Mouse (Mus musculus) gastrocnemius, postnatal 14 days (tissue): ENCODE results near the gene Suv39h1. TPM values are rescaled to one million over a fixed set of nuclear protein-coding genes. Genes with fewer than 3 reads are reported as not detected.
"Not testable (repeated sequence)": the region's sequence is repeated elsewhere in the genome, so short reads cannot be mapped to it uniquely, and the experiment has no call there.

ENCODE experiments used
- DNase-seq: peaks from one replicate; pipeline ENCODE4 v3.0.0; 2021; ENCODE audit warnings: mixed read lengths
- intact Hi-C: fragments of 180-260 bp; cut with DNase I; formaldehyde crosslinking; loops from one replicate; pipeline ENCODE4 v1.15.1; 2025; ENCODE audit warnings: low total_unique reads
- total RNA-seq, 2 experiments: library from RNA; stranded (reverse); gene quantifications; 2 replicates each; pipeline ENCODE4 v1.2.3; 2021

Gene Suv39h1
- total RNA-seq, 2 experiments from 2014 or later: 5.2 to 5.5 TPM

- DNase-seq, intact Hi-C loops: not testable (repeated sequence)
Measured at GRCm38 (mm10) chrX:8051044-8051781, 23.3 kb downstream of the Suv39h1 start.

DNA sequence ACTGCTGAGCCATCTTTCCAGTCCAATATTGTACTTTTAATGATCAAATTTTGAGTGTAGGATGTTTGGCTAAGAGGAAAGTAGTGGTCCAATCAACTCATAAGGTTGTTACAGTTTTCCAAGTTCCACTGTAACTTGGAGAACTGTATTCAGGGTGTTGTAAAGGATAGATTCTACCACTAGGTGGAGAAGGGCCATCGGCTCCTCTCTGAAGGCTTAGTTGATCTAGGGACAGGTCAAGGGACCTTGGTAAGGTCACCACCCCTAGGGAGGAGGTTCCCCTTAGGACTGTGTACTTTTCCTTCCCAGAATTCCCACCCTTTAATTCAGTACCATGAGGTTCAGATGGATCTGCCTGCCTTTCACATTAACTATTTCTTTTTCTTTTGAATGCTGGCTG is 41.6 kb downstream of the Suv39h1 start:
- no peak for DNase-seq
- intact Hi-C loops: no loop called here

- no peak for DNase-seq
- intact Hi-C loops: no loop called here
Measured at GRCm38 (mm10) chrX:8026811-8027210, 47.7 kb downstream of the Suv39h1 start.

DNA sequence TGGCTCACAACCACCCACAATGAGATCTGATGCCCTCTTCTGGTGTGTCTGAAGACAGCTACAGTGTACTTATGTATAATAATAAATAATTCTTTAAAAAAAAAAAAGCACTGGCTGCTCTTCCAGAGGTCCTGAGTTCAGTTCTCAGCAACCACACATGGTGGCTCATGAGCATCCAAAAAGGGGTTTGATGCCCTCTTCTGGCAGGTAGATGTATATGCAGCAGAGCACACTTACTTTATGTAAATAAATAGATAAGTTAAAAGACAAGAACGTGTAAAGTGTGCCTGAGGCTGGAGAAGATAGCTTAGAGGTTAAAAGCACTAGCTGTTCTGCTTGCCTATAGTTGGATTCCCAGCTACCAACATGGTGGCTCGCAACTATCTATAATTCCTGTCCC is 49.8 kb downstream of the Suv39h1 start:
- DNase-seq: no peak
- intact Hi-C loops: no loop called here

DNA sequence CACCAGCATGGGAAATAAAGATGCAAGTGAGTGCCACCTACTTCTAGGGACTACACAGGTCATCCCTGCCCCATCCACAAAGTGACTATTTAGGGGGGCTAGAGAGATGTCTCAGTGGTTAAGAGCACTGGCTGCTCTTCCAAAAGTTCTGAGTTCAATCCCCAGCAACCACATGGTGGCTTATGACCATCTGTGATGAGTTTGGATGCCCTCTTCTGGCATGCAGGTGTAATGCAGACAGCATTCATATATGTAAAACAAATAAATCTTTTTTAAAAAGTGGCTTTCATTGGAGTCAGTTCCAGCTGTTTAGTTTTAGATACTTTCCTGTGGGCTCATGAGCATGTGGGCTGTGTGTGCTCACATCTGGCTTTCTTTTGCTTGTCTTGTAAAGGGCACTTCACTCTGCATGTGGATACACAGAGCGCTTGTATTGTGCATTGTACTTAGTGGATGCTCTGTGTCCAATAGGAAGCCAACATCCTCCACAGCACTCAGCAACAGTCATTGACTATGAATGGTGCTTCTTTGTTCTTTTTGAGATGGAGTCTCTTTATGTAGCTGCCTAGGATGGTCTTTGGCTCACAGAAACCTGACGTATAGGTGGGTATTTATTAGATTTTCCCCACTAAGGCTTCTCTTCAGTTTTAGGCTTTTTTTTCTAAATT is 54.3 kb downstream of the Suv39h1 start:
- intact Hi-C loops: no loop called here
- no peak for DNase-seq

GRCm38 (mm10) chrX:8018286-8018685 is 56.3 kb downstream of the Suv39h1 start, which contains the start of gene Glod5:
TSS of gene Glod5 (minus strand) at chrX:8018492.
- DNase-seq: no peak
- intact Hi-C loops: loop anchor here (5.0 kb wide), 1 partner anchor 101 kb away; the partner anchor contains the start of gene Pcsk1n

DNA sequence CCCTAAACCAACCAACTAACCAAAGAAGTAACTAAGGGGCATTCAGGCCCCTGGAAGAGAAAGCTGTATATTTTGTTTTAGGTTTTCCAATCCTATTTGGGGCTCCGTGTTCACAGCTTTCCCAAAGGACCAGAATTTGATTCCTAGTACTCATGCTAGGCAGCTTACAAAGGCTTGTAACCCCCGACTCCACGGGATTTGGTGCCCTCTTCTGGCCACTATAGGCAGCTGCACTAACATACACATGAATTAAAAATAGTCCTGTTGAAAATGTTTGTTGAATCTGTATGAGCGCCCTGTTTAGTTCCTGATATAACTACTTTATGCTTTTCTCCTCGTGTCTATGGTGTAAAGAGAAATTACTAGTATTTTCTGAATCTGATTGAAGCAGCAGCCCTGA is 57.4 kb downstream of the Suv39h1 start:
- intact Hi-C loops: loop anchor here (5.0 kb wide), 1 partner anchor 100 kb away; the partner anchor contains the start of gene Pcsk1n
- peak; percentile 21 for DNase-seq

DNA sequence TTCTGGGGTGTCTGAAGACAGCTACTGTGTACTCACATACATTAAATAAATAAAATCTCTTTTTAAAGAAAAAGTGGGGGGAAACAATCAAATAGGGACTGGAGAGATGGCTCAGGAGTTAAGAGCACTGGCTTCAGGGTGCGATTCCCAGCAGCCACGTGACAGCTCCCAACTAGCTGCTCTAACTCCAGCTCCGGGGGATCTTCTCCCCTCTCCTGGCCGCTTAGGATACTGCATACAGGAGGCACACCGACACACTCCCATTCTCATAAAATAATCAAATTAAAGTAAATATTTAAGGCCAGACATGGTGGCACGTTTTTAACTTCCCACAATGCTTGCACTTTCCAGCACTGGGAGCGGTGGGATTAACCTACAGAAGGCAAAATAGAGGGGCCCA is 58.9 kb downstream of the Suv39h1 start:
- not testable (repeated sequence) for DNase-seq
- intact Hi-C loops: loop anchor here (5.0 kb wide), 1 partner anchor 98 kb away; the partner anchor contains the start of gene Pcsk1n

- intact Hi-C loops: no loop called here
- no peak for DNase-seq
Measured at GRCm38 (mm10) chrX:8013569-8014314, 60.8 kb downstream of the Suv39h1 start.

GRCm38 (mm10) chrX:8013157-8013556 is 61.4 kb downstream of the Suv39h1 start:
- no peak for DNase-seq
- intact Hi-C loops: no loop called here

Other genes starting within 250 kb of the Suv39h1 start
- gene Otud5, start 233.4 kb downstream of the Suv39h1 start, total RNA-seq: 10 to 100 TPM; 16.8 to 19.1 TPM
- 1 to 10 TPM; 1.1 to 1.2 TPM for gene Pim2, start 196.5 kb downstream of the Suv39h1 start, total RNA-seq
- gene Slc35a2, start 190.7 kb downstream of the Suv39h1 start, total RNA-seq: 10 to 100 TPM in 1 of 2 experiments, 1 to 10 TPM in 1; 8.7 to 10.2 TPM
- gene Pqbp1, start 175.5 kb downstream of the Suv39h1 start, total RNA-seq: 10 to 100 TPM; 27.3 to 32.0 TPM
- 10 to 100 TPM; 43.9 to 44.8 TPM for gene Timm17b, start 175.4 kb downstream of the Suv39h1 start, total RNA-seq
- gene Gm10491, start 166.9 kb downstream of the Suv39h1 start, total RNA-seq: not detected
- gene Gm10490, start 165.2 kb downstream of the Suv39h1 start, total RNA-seq: not detected
- under 1 TPM in 1 of 2 experiments, not detected in 1; 0.14 TPM for gene Pcsk1n, start 154.9 kb downstream of the Suv39h1 start, total RNA-seq
- not detected for gene Eras, start 146.2 kb downstream of the Suv39h1 start, total RNA-seq
- 1 to 10 TPM; 5.0 to 5.5 TPM for gene Hdac6, start 126.9 kb downstream of the Suv39h1 start, total RNA-seq
- under 1 TPM in 1 of 2 experiments, not detected in 1; 0.21 TPM for gene Gata1, start 96.7 kb downstream of the Suv39h1 start, total RNA-seq
- not detected for gene Glod5, start 56.3 kb downstream of the Suv39h1 start, total RNA-seq
- under 1 TPM; 0.84 to 0.93 TPM for gene Was, start 15.7 kb upstream of the Suv39h1 start, total RNA-seq
- 10 to 100 TPM; 19.6 to 20.6 TPM for gene Wdr13, start 58.1 kb upstream of the Suv39h1 start, total RNA-seq
- 100 to 1,000 TPM; 179 to 195 TPM for gene Rbm3, start 71.1 kb upstream of the Suv39h1 start, total RNA-seq
- 1 to 10 TPM; 2.5 to 3.7 TPM for gene Tbc1d25, start 101.4 kb upstream of the Suv39h1 start, total RNA-seq
- gene Ebp, start 118.8 kb upstream of the Suv39h1 start, total RNA-seq: 10 to 100 TPM; 11.3 to 11.8 TPM
- 1 to 10 TPM; 3.3 to 4.7 TPM for gene Porcn, start 131.8 kb upstream of the Suv39h1 start, total RNA-seq
- gene Ftsj1, start 177.6 kb upstream of the Suv39h1 start, total RNA-seq: 10 to 100 TPM; 11.2 to 12.6 TPM
- gene Slc38a5, start 196.4 kb upstream of the Suv39h1 start, total RNA-seq: under 1 TPM in 1 of 2 experiments, not detected in 1; 0.27 TPM